Mouse (Mus musculus): ENCODE measurements around the gene Gm29276. TPM values are rescaled to one million over a fixed set of nuclear protein-coding genes. Genes with fewer than 3 reads are reported as not detected.

Gm29276 gene
- polyA plus RNA-seq (2012; rRNA removed; ENCODE audit: low replicate concordance) = not detected in 2 replicates

DNA sequence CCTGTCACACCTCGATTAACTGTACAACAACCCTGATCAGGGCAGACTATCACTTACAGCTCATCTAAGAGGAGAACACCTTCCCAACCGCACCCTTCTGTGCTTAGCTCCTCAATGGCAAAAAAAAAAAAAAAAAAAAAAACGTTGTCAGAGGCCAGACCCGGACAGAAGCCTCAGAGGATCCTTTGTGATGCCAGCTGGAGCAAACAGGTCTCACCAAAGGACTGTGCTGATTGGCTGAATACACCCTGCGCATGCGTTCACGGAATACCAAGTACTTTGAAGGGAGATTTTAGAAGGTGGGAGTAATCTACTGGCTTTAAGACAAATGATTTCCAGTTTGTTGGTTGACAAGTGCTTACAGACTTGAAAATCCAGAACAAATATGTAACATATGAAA is at the start of gene Gm29276:
Gm29276 (minus strand) TSS at position 101 of the 400 bp plus-strand sequence.

